Mouse (Mus musculus) C2C12 (cell line): ENCODE data around the gene Arhgap15.

Source experiments
- CEBPB ChIP-seq: IDR thresholded peaks from one replicate; pipeline ENCODE4 v1.6.1; 2011; ENCODE audit warnings: low read depth, mild to moderate bottlenecking, control low read depth, moderate library complexity
- CTCF ChIP-seq: IDR thresholded peaks from one replicate; pipeline ENCODE4 v1.5.1; 2011; ENCODE audit not compliant: control insufficient read depth, insufficient read depth, insufficient read length
- MAX ChIP-seq: IDR thresholded peaks from one replicate; pipeline ENCODE4 v1.6.1; 2011; ENCODE audit warnings: mild to moderate bottlenecking, control low read depth
- MYOD1 ChIP-seq: IDR thresholded peaks from one replicate; pipeline ENCODE4 v1.6.1; 2011; ENCODE audit warnings: low read depth; ENCODE audit not compliant: control insufficient read depth, insufficient read length
- USF1 ChIP-seq: IDR thresholded peaks from one replicate; pipeline ENCODE4 v1.6.1; 2011; ENCODE audit warnings: low read depth, mild to moderate bottlenecking, control low read depth, moderate library complexity

DNA sequence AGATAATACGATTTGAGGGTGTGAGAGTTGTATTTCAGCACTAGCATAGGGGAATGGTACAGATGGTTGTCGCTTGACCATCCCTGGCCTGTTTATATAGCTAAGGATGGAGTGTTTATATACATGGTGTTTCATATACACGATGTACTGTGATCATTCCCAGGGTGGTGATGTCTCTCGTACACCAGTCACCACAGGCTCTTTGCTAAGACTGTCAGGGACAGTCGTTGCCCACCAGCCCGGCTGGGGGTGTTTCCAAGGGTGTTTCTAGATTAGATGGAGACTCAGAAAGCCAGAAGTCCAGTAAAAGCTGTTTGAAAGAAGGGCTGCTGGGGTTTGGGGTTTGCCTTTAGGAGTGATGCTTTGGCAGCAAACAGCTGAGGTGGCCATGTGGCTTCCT is 165.5 kb downstream of the Arhgap15 start:
- TF ChIP-seq CTCF (no peak), USF1 (no peak), MYOD1 (no peak), CEBPB (no peak), MAX (no peak)
